Mouse (Mus musculus): ENCODE measurements around the gene Pdk1.

GRCm38 (mm10) chr2:71888437-71888836 is 15.4 kb downstream of the Pdk1 start:
- TF ChIP-seq CTCF (conservative IDR thresholded peaks at IDR 0.05; ENCODE audit: low read length): no peak
- TF ChIP-seq NANOG (IDR thresholded peaks at IDR 0.05; ENCODE audit: borderline replicate concordance, low read length): no peak

All from E14TG2a.4 (cell line).